Mouse (Mus musculus) right cerebral cortex, postnatal 4 days (tissue): ENCODE measurements at regions not wholly inside any gene's neighbourhood (a gene's known extent, or its start where the extent isn't known, plus 50 kb on each side); places are given as distances from the start of the nearest gene placed in this dataset.

Source experiments
- DNase-seq: peaks from one replicate; pipeline ENCODE4 v3.0.0-alpha.2; 2022

GRCm38 (mm10) chr8:89744267-89745028, 603.7 kb downstream of the Tox3 start:
- DNase-seq: no peak

DNA sequence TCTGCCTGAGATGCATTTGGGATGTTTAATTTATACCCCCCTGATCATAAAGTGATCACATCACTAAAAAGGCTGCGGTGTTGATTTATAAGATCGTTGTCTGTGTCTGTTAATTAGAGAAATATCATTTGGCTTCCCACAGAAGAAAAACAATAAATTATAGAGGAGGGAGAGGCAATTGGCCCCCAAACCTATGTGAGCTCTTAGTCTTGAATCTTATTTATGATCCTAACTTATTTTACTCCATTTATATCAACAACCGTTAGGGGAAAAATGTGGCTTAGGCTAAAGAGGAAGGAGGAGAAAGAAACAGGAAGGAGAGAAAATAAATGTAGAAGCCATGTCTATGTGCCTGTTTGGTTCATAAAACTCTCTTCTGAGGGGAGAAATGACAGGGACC, 609.5 kb downstream of the Tox3 start:
- no peak for DNase-seq

GRCm38 (mm10) chr8:89737636-89738035, 610.5 kb downstream of the Tox3 start:
- DNase-seq: no peak

- DNase-seq: no peak
Measured at GRCm38 (mm10) chr8:89727252-89727651, 620.9 kb downstream of the Tox3 start.

GRCm38 (mm10) chr8:89721684-89722305, 626.3 kb downstream of the Tox3 start:
- DNase-seq: no peak

DNA sequence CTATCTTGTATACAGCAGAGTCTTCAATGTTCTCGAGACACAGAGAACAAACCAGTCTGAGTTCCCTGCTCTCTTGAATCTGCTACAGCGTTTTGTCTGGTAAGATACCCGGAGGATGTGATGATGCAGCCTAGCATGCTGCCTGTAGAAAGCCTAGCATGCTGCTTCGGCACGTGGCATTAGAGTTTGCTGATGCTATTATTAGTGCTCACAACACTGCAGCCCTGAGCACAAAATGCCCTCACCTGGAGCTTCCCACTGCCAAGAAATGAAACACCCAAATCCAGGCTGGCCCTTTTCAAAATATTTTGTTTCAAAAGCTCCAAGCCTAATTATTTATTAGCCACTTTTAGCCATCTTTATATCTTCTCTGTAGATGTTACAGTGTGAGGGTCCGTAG, 634.3 kb downstream of the Tox3 start:
- DNase-seq: no peak

- no peak for DNase-seq
Measured at GRCm38 (mm10) chr8:89707341-89707928, 640.7 kb downstream of the Tox3 start.

GRCm38 (mm10) chr8:89685696-89686095, 641.7 kb upstream of the Sall1 start:
- DNase-seq: no peak

- DNase-seq: no peak
Measured at GRCm38 (mm10) chr8:89680937-89681336, 637.0 kb upstream of the Sall1 start.

- DNase-seq: no peak
Measured at GRCm38 (mm10) chr8:89680341-89680740, 636.4 kb upstream of the Sall1 start.

DNA sequence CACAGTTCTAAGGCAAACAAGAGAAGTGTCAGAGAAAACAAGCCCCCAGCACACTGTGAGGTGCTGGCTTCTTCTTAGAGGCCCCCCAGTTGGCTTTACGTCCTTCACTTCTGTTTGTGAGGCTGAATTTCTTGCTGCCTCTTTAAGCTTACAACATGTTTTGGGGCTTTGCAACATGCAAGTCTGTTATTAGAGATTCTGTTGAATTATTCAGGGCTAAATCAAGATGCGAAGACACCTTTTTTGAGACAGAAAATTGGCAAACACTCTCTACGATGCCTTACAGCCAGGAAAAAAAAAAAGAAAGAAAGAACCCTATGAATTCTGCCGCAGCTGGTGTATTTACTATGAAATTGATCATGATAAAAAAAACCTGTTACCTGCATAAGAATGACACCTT, 635.6 kb upstream of the Sall1 start:
- DNase-seq: no peak

DNA sequence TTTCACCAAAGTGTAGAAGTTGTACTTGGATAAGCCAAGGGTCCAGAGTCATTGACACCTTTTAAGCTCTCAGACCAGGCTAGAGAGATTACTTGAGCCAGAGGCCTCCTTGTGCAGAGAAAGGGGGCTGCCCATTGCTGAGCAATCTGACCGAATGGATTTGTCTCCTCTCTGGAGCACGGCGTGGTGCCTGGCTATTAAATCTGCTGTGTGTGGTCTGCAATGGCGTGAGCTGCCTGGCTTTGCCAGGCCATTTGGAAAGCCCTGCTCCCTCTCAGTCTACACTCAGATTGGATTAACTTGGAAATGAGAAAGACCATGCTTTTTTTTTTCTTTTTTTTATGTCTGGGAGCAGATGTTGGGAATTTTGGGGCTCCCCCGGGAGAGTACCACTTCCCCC, 633.3 kb upstream of the Sall1 start:
- DNase-seq: no peak

- DNase-seq: peak; percentile 11
Measured at GRCm38 (mm10) chr8:89673911-89674310, 629.9 kb upstream of the Sall1 start.

DNA sequence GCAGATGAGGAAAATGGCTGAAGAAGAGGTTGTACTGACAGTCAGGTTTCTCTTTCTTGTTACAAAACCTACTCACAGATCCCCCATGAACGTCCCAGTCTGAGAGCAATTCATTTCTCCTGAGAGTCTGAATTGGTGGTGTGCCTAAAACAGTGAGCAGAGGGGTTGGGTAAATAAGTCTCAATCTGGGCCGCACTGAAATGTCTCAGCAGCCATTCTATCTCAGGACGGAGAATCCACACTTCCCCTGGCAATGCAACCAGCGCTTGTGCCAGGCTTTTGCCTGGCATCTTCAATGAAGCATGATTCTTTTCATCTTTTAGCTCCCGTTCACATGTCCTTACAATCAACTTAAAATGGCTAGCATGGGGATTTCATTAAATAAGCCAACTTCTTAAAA, 628.7 kb upstream of the Sall1 start:
- no peak for DNase-seq

DNA sequence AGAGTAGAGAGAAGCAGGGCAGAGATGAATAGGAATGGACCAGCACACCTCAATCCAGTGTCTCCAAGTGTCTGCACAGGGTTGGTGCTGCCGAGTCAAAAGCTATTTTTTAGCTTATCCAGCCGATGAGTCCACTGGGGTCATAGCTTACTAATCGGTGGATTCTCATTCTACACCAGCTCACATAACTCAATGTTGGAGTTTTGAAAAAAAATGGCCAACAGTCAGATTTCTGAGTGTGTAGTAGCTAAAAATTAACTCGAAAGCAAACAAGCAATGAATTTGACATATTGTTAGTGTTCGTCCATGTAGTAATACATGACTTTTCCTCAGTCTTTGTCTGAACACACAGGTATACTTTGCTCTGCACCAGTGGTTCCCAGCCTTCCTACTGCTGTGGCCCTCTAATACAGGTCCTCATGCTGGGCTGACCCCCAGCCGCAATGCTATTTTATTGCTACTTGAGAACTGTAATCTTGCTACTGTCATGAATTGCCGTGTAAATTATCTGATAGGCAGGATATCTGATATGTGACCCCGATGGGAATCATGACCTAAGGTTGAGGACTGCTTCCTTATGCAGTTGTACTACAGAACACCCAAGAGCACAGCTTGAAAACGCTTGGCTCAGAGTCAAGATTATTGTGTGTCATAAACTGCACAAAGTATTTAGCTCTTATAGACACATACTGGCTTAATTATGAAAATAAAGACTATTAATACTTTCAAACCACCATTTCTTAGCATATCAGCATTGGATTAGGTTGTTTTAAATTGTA, 621.1 kb upstream of the Sall1 start:
- no peak for DNase-seq

DNA sequence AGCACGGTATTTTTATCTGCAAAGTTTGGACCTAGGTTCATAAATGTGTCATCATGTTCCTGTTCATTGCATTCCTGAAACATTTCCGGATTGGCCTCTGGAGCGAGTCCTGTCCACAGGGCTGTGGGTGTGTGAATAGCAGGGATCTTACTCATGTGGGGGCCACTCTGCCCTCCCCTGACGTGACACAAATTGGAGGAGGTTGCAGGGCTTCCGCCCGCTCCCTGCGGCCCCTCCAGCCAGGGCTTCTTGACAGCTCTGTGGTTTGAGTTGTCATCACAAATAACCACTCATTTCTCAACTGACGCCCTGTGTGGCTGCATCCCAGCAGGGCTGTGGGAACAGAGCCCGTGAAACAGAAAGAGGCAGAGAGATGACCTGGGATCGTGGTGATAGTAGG, 619.9 kb upstream of the Sall1 start:
- no peak for DNase-seq

DNA sequence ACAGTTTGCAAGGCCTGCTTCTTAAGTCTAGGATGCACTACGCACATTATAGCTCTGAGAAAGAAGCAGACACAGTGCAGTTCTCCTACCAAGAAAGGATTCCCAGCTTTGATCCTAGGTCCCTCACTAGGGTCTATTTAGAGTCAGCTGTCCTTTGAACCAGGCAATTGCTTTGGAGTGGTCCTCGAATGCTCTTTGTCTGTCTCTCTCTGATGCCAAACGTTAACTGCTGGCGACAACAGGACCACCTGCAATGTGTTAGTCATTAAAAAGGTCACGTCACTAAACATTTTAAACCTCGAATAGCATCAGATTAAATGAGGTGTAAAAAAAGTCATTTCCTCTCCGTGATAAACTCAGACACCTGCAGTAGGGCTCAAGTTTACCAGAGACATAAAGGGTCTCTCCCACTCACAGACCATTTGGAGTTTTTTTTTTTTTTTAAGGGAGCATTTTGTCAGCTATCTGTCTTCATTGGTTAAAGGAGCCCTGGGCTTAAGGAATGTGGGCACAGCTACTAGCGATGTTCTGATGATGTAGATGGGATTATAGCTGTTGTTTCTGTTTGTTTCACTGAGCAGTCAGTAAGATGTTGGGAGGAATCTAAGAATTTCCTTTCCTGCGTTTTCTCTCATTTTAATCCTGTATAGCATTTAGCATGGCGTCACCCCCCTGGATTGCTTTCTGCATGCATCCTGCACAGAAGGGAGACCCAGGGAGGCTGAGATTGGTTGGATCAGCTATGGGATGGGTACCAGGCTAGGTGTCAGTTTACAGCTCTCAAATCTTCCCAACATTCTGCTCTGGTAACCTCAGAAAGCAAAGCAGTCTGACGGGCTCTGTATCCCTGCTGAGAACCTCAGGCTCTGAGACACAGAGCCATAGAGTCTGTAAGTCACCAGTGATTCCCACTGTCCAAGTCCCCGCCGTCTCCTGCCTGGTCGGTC, 615.3 kb upstream of the Sall1 start:
- no peak for DNase-seq

DNA sequence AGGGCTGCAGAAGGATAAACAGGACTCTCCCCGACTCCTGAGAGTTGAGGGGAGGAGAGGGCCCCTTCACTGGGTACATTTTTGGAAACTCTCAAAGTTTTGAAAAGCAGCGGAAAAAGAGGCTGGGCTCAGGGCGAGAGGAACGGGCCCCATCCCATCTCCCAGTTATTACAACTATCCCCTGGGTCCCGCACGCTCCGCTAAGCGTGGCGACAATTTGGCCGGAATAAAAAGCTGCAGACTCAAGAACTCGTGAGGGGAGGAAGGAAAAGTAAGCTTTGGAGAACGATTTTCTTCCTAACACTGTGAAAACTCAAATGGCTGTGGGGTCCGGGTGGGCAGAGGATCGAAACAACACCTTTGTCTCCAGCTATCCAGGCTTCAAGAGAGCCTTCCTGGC, 611.4 kb upstream of the Sall1 start:
- no peak for DNase-seq

GRCm38 (mm10) chr8:89649207-89649890, 605.4 kb upstream of the Sall1 start:
- no peak for DNase-seq

DNA sequence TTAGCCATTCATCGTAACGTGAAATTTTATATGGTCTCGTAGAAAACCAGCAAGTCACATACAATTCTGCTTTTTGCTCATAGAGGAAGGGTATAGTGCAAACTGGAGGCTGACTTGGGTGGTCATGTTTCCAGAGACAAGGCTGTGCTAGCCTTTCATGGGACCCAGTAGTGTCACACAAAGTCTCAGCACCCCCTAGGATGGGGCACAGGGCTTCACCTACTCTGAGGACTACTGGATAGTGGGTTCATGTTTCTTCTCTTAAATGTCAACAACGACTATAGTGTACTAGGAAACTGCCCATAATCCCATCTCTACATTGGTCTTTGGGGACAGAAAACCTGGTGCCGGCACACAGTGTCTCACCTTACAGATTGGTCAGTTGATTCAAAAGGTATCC, 603.0 kb upstream of the Sall1 start:
- DNase-seq: no peak

DNA sequence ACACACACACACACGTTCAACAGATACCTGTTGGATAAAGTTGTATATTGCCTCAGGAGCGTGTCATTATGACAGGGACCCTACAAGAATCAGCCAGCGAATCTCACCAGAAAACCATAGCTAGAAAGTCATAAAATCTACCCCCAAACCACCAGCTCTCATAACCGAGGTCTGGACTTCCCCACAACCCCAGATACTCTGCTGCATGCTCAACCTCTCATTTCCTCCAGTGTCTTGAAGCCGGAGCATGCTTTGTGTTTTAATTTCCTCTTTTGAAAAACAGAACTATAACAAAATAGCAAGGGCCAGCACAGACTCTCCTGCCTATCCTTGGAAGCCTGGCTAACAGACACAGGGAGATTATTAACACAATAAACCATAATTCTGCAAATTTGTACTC, 597.4 kb upstream of the Sall1 start:
- no peak for DNase-seq

DNA sequence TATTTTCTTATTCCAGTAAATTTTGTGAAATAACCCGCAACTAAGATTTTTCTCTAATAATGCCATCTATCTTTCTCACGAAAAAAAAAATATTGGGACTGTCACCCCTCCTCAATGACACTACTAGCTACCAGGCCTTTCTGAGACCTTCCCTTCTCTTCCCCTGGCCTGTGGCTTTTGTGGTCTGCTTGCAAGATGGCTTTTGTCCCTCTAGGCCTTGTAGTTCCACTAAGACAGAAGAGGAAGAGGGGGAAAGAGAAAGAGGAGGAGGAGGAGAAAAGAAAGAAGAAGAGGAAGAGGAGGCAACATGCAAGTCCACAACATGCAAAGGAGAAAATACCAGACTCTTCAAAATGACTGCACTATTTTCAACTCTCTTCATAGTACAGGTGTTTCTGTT, 590.9 kb upstream of the Sall1 start:
- no peak for DNase-seq
